Mouse (Mus musculus) retina, adult 2 months (tissue): ENCODE measurements around the gene Ndufaf8.
A peak's percentile ranks its signal among the peaks of the same experiment; 100 is the strongest.

ENCODE experiments used
- DNase-seq: peaks from one replicate; pipeline ENCODE4 v3.0.0-alpha.2; 2012; ENCODE audit warnings: low read depth, low spot score

The Ndufaf8 gene

GRCm38 (mm10) chr11:120085891-120086627 lies 12.7 kb upstream of the Ndufaf8 start:
- DNase-seq = no peak

DNA sequence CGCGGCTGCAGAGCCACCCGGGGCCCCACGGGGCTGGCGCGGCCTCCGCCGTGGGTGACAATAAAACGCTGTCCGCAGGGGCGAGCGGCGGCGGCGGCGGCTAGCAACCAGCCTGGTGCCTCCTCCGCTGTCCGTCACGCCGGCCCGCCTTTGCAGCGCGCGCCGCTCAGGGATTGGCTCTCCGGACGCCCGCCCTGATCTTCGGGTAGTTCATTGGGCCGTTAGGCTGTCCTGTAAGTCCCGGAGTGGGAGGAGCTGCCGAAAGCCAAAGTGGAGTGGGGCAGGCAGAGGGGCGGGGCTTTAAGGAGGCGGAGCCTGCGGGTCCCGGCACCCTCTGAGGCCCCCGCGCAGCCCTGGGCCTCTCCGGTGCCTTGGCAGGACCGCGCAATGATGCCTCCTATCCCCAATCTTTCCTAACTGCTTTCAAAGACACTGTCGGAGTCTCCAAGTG lies 12.0 kb upstream of the Ndufaf8 start, which contains the start of gene Cep131:
Gene Cep131 (minus strand): TSS at position 126 of the 451 bp plus-strand sequence.
- DNase-seq = peak; percentile 89

GRCm38 (mm10) chr11:120090661-120091060 lies 8.1 kb upstream of the Ndufaf8 start:
- DNase-seq = no peak

DNA sequence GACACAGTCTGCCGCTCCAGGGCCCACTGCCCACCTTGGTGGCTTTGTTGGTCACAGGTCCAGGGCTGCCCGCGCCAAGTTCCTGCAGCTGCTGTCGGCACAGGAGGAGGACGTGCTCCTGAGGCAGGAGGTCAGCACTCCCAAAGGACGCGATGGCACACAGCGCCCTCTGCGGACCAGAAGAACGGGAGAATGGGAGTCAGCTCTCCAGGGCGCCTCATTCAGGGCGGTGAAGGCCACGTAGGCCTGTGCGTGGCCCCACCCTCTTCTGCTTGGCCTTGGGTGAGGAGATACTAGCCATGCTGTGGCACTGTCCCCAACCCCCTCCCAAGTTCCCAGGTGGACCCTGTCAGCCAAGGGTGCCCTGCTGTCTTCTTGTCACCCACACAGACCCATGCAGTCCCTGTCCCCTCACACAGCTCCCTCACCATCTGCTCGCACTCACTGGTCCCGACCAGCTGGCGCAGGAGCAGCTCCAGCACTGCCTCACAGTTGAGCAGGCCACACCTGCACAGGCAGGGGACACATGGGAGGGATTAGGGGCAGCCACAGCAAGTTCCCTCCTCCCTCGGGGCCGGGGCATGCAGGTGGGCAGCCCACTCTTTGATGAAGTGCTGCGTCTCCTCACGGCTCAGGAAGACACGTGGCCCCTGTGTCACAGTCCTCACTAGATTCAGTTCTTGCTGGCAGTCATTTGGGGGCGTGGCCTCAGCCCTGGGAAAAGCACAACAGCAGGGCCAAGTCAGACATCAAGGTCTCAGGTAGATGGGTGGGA lies 5.7 kb upstream of the Ndufaf8 start:
- DNase-seq = no peak

- no peak for DNase-seq
These were observed 2.3 kb downstream of the Ndufaf8 start for GRCm38 (mm10) chr11:120101036-120101435.

DNA sequence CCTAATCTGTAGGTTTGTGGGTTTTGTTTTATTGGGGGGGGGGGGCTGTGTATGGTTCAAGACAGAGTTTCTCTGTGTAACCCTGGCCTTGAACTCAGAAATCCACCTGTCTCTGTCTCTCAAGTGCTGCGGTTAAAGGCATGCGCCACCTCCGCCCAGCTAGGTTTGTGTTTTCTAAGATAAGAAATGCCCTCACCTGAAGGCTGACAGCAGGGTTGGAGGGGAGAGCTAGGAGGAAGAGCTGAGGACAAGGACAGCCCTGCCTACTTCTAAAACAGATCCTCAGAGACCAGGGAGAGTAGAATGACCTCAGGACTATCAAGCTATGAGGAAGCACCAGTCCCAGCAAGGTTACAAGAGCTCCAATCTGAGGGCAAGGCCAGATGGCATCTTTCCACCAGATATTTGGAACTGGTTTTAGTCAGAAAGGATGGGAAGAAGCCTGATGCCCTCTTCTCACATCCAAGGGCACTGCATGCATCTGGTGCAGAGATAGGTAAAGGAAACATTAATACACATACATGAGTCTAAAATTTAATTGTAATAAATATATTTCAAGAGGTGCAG lies 4.8 kb downstream of the Ndufaf8 start:
- DNase-seq = no peak

GRCm38 (mm10) chr11:120107026-120107425 lies 8.3 kb downstream of the Ndufaf8 start:
- DNase-seq = no peak

DNA sequence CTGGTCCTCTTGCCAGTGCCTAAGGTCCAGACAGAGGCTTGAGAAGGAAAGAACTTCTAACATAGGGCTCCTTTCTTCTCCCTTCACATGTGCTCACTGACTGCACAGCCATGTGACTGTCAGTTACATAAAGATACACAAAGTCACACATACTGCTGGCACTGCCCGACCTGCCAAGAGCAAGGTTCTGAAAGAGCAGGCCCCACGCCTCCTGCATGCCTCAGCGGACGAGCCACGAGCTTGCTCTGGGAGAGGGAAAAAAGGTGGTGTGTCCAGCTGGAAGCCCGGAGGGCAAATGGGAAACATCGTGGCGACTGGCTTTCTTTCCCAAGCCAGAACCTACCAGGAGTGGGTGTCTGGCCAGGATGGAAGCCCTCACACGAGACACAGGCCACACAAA lies 9.1 kb downstream of the Ndufaf8 start:
- no peak for DNase-seq

DNA sequence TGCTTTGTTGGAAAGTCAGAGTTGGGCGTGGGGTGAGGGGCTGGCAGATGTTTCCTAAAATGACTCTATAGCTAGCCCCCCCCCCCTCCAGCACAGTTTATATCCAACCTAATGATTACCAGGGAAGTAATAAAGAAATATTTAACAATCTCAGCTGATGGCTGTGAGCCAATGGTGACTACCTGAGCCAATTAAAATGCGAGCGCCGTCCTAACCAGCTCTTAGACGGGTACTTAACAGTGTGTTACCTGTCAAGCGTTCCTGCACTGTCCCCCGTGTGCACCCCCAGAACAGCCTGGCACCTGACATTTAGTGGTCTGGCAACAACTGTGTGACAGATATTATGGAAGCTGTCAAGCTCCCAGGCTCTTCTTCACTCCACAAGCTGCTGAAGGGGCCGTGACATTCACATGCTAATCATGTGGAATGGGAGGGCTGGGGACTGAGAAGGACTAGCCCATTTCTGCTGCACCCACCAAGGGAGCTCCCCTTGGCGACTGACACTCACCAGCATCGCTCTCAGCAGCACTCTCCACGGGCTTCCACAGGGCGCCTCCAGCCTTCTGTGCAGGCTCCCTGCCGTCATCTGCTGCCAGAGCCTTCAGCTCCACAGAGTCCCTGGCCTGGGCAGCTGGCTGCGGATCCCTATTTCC lies 11.0 kb downstream of the Ndufaf8 start:
- DNase-seq = no peak

GRCm38 (mm10) chr11:120110554-120110953 lies 11.8 kb downstream of the Ndufaf8 start:
- no peak for DNase-seq

GRCm38 (mm10) chr11:120111033-120111432 lies 12.3 kb downstream of the Ndufaf8 start:
- DNase-seq = no peak

GRCm38 (mm10) chr11:120112136-120112535 lies 13.4 kb downstream of the Ndufaf8 start:
- no peak for DNase-seq

GRCm38 (mm10) chr11:120114488-120115215 lies 15.9 kb downstream of the Ndufaf8 start:
- DNase-seq = no peak

DNA sequence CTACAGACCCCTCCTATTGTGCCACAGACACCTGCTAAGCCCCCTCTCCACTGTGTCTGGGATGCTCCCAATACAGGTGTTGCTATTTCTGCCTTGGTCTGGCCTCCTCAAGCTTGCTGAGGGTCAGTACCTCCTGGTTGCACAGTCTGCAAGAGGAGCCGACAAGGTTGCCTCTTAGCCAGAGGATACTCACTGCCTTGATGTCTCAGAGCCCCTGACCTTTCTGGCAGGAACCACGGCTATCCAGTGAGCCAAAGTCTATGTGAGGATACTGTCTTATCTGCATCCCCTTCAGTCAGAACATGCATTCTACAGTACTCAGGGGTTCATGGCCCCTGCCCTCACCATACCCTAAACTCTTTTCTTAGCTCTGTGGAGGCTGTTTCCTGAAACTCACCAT lies 18.9 kb downstream of the Ndufaf8 start:
- DNase-seq = no peak

DNA sequence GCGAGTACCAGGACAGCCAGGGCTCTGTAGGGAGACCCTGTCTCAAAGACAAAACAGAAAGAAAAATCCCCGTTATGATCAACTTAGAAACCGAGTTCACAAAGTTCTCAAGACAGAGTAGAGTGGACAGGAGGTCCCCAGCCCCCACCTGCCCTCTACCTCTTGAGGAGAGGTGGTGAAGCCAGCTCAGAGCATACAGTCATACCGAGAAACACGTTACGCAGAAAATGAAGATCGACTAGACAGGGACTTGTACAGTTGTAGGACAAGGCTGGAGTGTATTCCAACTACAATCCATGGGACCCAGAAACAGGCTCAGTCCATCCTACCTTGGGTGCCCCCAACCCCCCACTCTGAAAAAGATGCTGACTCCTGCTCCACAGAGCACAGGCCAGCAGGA lies 20.4 kb downstream of the Ndufaf8 start:
- DNase-seq = no peak

DNA sequence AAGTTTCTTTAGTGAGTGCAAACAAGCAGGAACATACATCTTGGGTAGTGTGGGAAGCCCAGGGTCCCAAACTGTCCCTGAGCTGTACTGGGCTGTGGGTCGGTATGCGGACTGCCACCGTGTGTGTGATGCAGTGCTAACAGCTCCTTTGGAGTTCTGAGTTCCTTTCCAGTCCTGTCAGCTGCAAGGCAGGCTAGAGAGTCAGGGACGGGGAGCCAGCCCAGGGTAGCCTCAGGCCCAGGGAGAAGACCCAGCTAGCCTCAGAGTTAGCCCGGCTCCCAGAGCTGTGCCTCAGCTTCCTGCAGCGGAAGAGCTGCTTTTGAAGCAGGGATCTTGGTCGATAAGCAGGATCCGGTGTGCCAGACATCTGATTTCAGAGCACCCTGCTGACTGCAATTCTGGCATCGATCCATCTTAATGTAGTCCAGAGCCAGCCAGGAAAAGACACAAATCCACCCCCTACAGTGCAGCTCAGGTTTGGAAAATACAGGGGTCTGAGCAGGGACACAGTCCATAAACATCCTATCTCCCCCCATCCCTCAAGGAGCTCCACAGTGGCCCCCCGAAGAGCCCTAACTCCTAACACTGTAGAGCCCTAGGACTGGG lies 21.3 kb downstream of the Ndufaf8 start:
- no peak for DNase-seq

DNA sequence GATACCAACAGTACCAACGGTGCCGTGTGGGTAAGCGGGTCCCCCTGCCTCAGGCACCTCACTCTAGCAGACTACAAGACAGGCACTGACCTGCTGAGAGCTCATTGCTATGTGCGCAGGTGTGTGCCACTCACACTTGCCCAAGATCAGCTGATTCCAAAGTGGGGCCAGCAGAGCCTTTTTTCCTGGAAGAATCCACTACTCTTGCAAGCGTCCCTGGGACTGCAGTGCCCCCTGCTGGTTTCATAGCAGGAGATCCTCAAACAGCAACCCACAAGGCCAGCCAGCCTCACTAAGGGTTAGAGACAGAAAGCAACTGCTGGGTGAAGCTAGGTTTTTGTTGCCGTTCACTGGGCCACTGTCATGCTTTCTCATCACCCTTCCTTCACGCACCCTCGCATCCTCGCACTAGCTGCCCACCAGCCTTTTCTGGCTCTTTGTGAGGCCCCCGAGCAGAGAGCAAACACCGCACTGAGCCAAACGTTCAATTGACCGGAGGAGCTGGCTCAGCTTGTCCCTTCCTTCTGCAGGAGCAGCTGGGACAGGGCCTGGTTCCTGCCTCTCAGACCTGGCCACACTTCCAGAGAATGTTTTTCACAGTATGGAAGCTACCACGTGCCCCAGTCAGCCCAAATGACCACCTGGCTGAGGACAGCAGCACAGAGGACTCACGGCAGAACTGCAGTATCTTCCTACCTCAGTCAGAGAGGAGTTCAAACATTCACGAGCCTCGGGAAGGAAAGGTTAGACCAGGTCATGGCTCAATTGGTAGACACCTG lies 22.1 kb downstream of the Ndufaf8 start:
- DNase-seq = peak; percentile 32

DNA sequence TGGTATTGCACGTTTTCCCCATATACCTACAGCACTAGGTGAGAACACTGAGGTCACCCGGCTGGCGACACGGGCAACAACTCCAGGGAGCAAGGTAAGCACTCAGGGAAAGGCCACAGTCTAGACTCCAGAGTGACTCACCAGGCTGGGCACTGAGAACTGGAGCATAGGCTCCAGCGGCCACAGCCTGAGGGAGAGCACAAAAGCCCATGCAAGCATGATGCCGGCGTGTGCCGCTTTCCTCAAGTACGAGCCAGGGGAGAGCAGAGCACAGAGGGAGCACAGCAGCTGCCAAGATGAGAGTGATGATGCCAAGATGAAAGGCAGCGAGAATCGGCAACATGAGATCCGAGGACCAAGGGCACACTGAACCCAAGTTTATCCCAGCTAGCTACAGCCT lies 23.4 kb downstream of the Ndufaf8 start:
- no peak for DNase-seq

GRCm38 (mm10) chr11:120126845-120127244 lies 28.1 kb downstream of the Ndufaf8 start:
- no peak for DNase-seq

DNA sequence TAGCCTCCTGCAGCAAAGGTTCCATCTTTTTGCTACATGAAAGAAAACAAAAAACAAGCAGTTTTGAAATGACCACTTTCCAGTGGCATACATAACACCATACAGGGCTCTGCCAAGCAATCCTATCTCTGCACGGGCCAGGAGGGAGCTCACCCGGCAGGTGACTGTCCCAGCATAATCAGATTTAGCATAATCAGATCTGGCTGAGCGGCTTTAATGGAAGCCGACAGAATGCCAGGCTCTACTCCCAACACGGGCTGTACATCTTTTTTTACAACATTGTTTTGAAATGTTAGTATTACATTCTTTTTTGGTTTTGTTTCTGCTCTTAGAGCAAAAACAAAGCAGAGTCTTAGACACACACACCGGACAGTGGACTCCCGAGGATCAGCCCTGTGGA lies 30.6 kb downstream of the Ndufaf8 start:
- peak; percentile 68 for DNase-seq
